Mouse (Mus musculus) gastrocnemius, postnatal 14 days (tissue): ENCODE measurements around the gene Psd4. TPM values are rescaled to one million over a fixed set of nuclear protein-coding genes. Genes with fewer than 3 reads are reported as not detected.

Experiments used
- total RNA-seq, 2 experiments: library from RNA; stranded (reverse); gene quantifications; 2 replicates each; pipeline ENCODE4 v1.2.3; 2021

The Psd4 gene
- total RNA-seq, 2 experiments from 2014 or later: 0.35 to 0.60 TPM

Other genes with a start within 250 kb of the Psd4 start
- gene Il1f8, start 214.4 kb upstream of the Psd4 start, total RNA-seq: not detected
- gene Il1f9, start 181.1 kb upstream of the Psd4 start, total RNA-seq: not detected
- gene Il1f6, start 152.2 kb upstream of the Psd4 start, total RNA-seq: not detected
- not detected for gene Il1f5, start 90.6 kb upstream of the Psd4 start, total RNA-seq
- not detected for gene Il1f10, start 76.4 kb upstream of the Psd4 start, total RNA-seq
- not detected for gene Il1rn, start 30.7 kb upstream of the Psd4 start, total RNA-seq
- not detected for gene Pax8, start 108.0 kb downstream of the Psd4 start, total RNA-seq